Mouse (Mus musculus): ENCODE data around the gene Myadml2.
"Not testable (repeated sequence)": the region's sequence is repeated elsewhere in the genome, so short reads cannot be mapped to it uniquely, and the experiment has no call there.

Myadml2 gene

GRCm38 (mm10) chr11:120648001-120648476, at the start of gene Myadml2:
Gene Myadml2, minus strand, starts transcription at chr11:120648158.
- DNase-seq (ENCODE audit: low spot score) = peak; percentile 84

DNA sequence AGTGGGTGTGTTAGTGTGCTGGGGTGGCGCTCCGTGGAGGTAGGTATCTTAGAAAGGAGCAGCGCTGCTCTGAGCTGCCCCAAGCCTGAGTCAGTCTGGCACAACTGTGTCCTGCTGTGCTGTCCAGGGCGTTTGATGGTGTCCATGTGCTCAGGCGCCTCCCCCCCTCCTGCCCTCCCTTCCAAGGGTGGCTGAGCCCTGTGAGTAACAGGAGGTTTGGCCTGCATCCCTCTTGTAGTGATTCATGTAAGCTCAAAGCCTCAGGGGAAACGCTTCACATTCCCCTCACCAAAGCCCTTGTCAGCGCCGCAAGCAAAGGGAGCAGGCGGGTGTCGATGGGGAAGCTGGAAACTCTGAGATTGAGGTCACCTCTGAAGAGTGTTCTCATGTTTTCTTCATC, 49.8 kb upstream of the Myadml2 start:
- DNase-seq (ENCODE audit: low spot score) = no peak

GRCm38 (mm10) chr11:120696568-120696967, 48.6 kb upstream of the Myadml2 start:
- no peak for DNase-seq (ENCODE audit: low spot score)

DNA sequence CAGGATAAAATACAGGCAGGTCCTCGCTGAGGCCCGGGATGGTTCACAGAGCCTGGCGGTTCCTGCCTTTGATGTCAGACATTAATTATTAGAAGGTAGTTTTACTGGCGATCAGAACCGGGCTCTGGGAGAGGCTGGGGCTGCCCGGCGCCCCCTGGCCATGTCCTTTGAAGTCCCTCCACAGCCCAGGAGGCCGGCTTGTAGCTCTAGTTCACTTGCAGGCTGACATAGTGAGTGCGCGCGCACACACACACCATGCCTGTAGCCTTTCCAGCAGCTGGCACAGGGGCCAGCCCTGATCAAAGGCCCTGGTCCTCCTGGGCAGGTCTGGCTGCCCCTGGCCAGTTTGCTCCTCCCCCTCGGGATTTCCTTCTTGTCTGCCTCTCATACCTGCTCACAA, 47.7 kb upstream of the Myadml2 start:
- DNase-seq (ENCODE audit: low spot score) = no peak

GRCm38 (mm10) chr11:120695184-120695583, 47.2 kb upstream of the Myadml2 start:
- DNase-seq (ENCODE audit: low spot score) = no peak

GRCm38 (mm10) chr11:120693461-120693860, 45.5 kb upstream of the Myadml2 start:
- DNase-seq (ENCODE audit: low spot score) = no peak

- no peak for DNase-seq (ENCODE audit: low spot score)
Observed at GRCm38 (mm10) chr11:120692471-120693011, 44.6 kb upstream of the Myadml2 start.

DNA sequence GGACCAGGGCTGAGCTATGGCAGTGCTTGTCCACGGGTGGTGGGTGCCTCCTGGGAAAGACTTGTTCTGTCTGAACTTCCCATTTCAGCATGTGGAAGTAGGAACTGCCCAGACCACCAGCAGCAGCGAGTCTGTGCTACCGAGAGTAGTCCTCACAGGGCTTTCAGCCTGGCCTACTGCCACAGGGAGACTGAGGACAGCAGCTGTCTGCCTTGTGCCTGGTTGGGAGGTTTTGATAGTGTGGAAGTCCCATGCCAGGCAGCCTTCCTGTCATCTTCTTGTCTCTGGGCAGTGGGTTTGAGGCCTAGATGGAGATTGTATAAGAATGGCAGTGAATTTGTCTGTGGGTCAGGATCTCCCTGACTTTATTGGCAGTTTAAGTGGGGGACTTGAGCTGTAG, 41.4 kb upstream of the Myadml2 start:
- DNase-seq (ENCODE audit: low spot score) = no peak

DNA sequence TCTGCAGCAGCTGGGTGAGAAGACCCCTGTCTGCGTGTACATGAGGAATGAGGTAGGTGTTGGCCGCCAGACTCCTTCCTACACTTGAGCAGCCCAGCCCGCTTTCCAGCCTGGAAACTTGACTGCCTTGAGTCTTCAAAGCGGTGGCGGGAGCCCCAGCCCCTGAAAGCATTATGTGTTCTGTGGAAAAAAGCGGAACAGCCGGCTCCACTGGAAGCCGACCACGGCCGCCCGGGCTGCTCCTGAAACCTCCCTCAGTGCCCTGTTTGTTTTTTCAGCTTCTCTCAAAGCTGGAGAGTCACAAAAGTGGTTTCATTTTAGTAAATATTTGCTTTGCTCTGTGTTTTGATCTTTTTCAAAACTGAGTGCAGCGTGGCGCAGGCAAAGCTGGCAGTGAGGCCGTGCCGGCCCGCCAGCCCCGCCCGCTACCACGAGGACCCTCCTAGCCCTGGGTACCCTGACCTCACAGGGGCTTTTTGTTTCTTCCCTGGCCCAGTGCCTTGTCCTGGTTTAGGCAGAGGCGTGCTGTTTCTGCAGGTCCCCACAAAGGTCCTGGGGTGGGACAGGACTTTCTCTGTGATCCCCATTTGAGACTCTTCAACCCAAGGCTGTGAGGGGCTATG, 38.8 kb upstream of the Myadml2 start:
- DNase-seq (ENCODE audit: low spot score) = no peak

DNA sequence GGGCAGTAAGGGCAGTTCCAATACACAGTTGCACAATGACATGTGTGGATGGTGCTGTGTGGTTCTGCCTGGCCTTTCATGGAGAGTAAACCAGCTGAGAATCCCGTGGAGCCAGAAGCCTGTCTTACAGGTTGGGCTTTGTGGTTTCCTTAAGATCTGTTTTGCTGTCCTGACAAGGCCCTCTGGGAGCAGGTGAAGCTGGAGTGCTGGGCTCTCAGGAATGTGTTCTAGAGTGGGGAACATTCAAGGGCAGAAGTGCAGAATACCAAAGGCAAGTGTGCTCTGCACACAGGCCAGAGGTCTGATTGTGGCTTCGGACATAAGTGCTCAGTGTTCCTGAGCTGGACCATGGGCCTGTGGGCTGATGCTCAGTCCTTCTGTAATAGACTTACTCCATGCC, 36.7 kb upstream of the Myadml2 start:
- no peak for DNase-seq (ENCODE audit: low spot score)

DNA sequence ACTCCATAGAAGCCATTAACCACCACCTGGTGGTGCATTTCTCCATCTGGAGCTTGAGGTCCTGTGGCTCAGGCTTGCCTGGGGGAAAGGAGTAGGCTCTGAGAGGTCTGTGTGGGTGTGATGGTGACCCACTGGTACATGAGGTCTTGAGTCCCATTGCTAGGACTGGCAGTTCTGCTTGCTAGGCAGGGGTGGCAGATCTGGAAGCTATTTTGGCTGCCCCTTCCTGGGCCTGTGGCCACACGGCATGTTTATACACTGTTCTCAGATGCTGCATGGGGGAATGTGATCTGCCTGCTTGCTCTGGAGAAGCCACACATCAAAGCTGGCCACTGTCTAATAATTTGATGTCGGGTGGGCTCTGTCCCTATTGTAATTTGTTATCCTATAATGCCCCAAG, 36.1 kb upstream of the Myadml2 start:
- no peak for DNase-seq (ENCODE audit: low spot score)

- DNase-seq (ENCODE audit: low spot score) = no peak
Observed at GRCm38 (mm10) chr11:120683536-120683935, 35.6 kb upstream of the Myadml2 start.

DNA sequence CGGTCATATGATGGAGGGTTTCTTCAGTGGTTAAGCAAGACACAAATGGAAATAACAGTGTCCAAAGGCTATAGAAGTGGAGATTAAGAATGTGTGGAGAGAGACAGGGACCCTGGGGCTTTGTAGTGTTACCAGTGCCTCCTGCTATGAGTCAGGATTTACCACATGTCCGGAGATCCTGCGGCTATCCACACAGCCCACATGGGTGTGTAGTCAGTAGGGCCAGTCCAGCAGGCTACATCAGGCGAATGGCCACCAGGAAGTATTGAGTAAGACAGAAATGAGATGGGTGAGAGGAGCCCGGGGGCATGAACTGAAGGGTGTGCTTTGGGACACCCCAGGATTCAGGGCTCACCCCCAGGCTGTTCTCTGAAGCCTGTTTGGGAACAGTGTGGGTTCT, 34.7 kb upstream of the Myadml2 start:
- DNase-seq (ENCODE audit: low spot score) = no peak

DNA sequence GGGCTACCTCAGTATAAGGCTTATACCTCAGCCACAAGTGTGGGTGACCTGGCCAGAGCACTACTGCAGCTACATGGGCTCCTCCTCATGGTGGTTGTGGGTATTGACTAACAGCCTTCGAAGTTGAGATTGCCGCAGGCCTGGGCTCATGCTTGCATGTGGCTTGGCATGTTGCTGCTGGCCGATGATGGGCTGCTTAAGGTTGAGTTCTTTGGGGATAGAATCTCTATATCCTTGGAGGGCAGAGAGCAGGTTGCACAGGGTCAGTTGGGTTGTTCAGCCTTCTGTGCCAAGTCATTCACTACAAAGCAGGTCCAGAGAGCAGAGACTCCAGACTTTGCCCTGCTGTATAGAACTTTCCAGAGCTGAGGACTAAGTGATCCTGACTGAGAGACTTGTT, 32.0 kb upstream of the Myadml2 start:
- DNase-seq (ENCODE audit: low spot score) = no peak

DNA sequence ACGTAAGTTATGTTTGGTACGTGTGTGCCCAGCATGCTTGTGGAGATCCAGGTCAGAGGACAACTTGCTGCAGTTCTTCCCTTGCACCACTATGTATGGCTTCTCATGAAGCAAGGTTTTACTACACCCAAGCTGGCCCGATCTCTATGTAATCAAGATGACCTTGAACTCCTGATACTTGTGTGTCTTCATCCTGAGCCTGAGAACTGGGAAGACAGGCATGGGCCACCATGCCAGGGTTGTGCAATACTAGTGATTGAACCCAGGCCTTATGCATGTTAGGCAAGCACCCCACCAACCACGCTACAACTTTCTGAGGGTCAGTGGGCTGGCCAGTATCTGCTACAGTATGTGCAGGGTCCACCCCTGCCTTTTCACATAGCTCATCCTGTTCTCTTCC, 29.0 kb upstream of the Myadml2 start:
- no peak for DNase-seq (ENCODE audit: low spot score)

GRCm38 (mm10) chr11:120675875-120676274, 27.9 kb upstream of the Myadml2 start:
- DNase-seq (ENCODE audit: low spot score) = not testable (repeated sequence)

DNA sequence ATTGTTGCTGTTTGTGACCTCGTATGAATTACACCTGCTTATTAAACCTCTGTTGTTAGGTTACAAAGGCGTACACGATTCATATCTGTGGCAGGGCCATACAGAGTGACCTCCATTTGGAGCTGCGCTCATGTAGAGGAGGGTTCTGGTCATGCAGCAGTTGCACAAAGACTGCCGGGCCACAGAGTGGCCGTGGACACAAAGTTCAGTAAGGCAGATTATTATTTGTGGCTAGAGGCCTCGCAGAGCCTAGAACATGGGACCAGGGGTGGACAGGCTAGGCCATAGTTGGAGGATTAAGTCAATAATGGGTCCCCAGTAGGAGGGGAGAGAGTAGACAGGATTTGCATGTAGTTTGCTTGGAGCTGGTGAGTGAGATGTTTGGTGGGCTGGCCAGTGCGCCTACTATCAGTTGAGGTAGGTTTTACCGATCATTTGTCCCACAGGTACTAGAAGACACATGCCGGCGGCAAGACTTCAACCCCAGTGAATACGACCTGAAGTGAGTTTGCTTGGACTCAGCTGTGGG, 25.7 kb upstream of the Myadml2 start:
- DNase-seq (ENCODE audit: low spot score) = no peak

- DNase-seq (ENCODE audit: low spot score) = peak; percentile 95
Observed at GRCm38 (mm10) chr11:120672687-120673593, 25.0 kb upstream of the Myadml2 start, which contains the start of gene Aspscr1. Gene Aspscr1, plus strand, starts transcription at chr11:120672973.

- DNase-seq (ENCODE audit: low spot score) = no peak
Observed at GRCm38 (mm10) chr11:120666617-120667016, 18.7 kb upstream of the Myadml2 start.

DNA sequence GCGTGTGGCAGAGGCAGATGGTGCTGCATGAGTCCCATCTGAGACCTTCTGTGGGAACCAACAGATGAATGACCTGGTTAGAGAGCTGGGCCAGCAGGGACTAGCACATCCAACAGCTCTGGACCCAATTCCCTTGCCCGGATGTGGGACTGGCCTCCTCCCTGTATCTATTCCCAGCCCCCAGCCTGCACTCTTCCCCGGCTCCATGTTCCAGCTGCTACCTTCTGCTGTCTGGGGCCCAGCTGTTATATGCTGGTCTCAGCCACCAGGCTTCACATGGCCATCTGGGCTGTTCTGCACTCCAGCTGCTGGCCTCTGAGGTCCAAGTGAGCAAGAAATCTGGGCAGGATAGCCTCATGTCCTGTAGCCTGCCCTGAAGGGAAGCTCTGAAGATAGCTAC, 17.4 kb upstream of the Myadml2 start:
- DNase-seq (ENCODE audit: low spot score) = no peak

DNA sequence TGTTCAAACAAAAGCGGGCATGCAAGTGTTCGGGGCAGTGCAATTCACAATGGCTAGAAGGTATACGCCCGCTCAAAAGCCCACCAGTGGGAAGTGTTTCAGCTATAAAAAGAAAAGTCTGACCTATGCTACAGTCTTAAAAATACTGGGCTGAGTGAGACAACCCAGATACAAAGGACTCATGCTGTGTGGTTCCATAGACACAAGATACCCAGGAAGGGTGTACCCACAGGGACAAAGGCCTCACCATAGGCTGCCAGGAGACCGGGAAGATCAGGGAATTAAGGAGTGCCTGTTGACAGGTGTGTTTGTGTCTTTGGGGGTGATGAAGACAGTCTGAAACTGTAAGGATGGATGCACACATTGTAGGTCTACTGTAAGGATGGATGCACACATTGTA, 15.8 kb upstream of the Myadml2 start:
- no peak for DNase-seq (ENCODE audit: low spot score)

- DNase-seq (ENCODE audit: low spot score) = no peak
Observed at GRCm38 (mm10) chr11:120662759-120663158, 14.8 kb upstream of the Myadml2 start.

- DNase-seq (ENCODE audit: low spot score) = no peak
Observed at GRCm38 (mm10) chr11:120661076-120661460, 13.1 kb upstream of the Myadml2 start, which contains the start of gene Notum. Gene Notum, minus strand, starts transcription at chr11:120661175.
